Mouse (Mus musculus) layer of hippocampus, adult 9-10 months (tissue): Measurements from ENCODE around the gene Slc4a1ap.
"Not testable (repeated sequence)": the region's sequence is repeated elsewhere in the genome, so short reads cannot be mapped to it uniquely, and the experiment has no call there.

Experiments
- DNase-seq: peaks from one replicate; pipeline ENCODE4 v3.0.0; 2022; ENCODE audit warnings: low spot score

Slc4a1ap gene

DNA sequence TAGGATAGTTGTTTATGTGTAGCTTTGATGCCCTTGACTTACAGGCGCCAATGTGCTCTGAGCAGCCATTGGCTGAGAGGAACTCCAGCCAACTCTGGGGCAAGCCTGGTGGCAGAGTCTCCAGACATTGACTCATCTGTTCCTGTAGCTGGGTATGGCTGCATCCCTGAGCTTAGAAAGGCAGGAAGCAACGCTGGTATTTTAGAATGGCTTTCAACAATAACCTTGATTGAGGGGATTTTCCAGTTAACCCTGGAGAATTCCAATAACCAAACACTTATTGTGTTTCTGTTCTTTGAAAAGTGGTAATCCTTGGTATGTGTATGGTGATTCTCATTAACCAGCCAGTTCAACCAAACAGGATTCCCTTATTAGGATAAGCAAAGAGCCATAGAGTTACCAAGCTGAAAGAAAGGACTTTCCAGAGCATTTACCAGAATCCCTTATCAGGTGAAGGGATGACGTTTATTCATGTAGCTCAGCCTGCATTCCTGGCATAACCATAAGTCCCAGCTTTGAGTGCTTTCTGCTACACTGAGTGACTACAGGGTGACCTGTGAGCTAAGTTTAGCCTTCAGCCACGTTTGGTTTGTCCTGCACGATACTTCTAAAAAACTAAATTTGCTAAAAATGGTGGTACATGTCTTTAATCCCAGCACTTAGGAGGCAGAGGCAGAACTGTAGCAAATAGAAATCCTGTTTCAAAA lies 41.3 kb downstream of the Slc4a1ap start:
- DNase-seq: no peak

DNA sequence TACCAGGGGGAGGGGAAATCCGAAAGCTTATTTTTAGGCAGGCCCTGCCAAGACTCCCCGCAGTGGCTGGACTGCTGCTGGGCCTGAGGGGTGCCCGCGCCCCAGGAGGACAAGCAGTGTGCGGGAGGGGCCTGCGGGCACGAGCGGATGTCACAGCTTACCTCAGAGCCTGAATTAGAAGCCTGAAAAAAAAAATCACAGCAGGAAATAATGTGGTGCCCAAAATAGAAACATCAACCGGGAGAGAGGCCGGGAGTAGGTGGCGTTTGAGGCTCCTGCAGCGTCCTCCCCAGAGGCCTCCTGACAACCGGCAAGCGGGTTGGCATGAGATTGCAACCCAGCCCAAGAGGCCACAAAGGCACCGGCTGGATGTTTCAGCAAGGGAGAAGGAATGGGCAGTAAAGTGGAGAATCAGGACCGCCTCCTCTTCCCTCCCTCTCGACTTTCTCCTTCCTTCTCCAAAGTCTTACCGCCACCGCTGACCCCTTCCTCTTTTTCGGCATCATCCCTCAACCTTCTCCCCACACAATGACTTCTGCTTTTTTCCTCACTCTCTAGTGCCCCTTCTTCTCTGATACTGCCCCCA lies 44.3 kb downstream of the Slc4a1ap start:
- DNase-seq: no peak

DNA sequence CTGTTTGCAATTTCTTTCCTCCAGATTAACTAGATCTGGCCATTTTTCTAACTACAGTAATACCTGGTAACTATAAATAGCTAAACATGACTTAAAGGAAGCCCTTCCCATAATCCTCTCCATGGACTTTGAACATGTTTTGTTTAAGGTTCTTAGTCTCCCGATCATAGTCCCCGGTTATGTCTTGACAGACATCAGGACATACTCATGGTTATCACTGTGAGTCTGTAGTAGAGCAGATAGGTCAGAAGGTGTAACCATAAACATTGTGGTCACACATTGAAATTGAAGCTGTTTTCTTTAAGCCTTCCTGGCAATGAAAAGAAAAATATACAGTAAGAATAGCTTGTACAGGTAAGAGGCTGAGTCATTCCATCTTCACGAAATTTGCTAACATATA lies 46.9 kb downstream of the Slc4a1ap start:
- DNase-seq: no peak

DNA sequence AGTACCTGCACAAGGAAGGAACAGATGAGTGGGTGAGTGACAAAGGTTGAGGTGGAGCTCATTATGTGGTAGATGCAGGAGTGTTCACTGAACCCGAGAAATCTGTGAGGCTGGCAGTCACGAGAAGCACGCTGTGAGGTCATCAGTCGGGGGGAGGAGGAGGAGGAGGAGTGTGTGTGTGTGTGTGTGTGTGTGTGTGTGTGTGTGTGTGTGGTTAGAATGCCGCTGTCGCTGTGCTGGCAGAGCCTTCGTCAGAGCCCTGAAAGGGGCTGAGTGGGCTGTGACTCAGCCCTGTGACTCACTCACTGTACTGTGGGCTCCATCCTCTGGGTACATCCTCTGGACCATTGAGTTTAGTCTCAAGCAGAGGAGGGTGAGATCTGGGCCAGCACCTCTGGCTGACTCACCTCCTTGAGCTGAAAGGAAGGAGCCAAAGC lies 49.8 kb downstream of the Slc4a1ap start:
- DNase-seq: no peak

- DNase-seq: no peak
Measured at GRCm38 (mm10) chr5:31581263-31581662, 54.5 kb downstream of the Slc4a1ap start.

DNA sequence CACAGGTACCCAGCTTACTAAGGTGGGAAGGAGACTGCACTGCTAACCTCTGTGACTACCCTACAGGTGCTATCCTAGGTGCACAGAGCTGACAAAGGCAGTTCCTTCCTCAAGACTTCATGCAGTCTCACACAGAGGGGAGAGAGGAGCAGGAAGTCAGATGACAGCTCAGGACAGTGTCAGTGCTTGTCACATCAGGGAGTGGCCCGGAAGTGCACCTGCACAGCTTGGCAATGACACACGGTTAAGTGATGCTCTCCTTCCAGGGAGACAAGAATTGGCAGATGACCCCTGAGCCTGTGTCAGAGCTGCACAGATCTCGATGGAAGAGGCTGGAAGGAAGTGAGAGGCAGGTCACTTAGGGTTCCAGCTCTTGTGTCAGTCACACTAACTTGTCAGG lies 55.1 kb downstream of the Slc4a1ap start:
- DNase-seq: no peak

GRCm38 (mm10) chr5:31583261-31583660 lies 56.5 kb downstream of the Slc4a1ap start:
- no peak for DNase-seq

GRCm38 (mm10) chr5:31585526-31585925 lies 58.7 kb downstream of the Slc4a1ap start:
- no peak for DNase-seq

DNA sequence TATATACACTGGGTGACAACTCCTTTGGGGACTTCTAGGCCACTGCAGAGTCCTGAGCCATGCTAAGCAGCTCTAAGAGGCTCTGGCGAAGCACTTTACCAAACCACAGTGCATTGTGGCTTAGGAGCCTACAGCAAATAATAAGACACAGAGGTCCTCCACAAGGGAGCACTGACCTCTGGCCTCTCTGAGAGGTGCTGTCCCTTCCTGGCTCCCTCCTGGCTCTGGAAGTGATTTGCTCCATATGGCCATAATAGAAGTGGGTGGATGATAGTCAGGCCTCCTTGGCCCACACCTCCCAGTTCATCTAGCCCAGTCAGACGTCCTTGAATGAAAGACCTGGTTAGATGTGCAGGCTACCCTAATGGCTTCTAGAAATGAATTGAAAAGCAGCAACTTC lies 61.2 kb downstream of the Slc4a1ap start:
- DNase-seq: no peak

- not testable (repeated sequence) for DNase-seq
Measured at GRCm38 (mm10) chr5:31588672-31589071, 61.9 kb downstream of the Slc4a1ap start.

DNA sequence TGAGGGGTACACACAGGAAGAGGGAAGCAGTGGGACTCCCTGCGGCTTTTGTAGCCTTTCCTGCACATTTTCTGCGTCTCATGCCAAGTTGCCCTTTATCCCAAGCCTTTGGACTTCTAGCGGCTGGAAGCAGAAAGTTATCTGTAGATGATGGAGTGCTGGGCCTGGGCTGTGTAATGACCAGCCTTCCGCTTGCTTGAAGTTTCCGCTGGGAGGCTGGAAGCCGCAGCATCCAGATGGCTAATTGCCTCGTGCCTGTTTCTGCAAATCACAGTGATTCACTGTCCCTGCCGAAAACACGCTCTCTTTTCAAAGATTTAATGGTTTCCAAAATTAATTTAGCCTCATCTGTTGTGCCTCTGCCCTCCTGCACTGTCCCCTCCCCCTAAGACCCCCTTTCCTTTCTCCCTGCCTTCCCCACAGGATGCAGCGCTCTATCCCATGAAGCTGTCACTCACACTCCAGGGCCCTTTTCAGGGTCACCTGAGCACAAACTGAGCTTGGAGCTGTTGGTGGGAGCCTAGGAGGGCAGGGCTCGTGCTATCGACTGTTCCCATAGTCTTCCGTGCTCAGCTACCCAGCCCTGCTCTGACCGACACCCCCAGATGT lies 63.0 kb downstream of the Slc4a1ap start:
- DNase-seq: no peak

DNA sequence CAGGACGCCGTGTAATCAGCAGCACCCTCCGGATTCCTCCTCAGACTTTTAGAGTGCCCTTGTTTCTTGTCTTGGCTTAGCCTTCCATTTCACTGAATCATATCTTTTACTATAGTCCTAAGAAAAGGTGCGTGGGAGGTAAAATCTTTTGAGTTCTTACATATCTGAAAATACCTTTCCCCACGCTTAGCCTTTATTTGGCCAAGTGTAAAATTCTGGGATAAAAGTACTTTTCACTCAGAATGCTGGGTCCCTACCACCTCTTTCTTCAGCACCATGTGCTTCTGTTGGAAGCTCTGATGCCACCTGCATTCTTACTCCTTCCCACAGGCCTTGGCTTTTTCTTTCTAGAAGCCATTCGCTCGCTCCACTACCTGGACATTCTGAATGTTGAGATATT lies 64.3 kb downstream of the Slc4a1ap start:
- DNase-seq: no peak

- DNase-seq: no peak
Measured at GRCm38 (mm10) chr5:31595868-31596267, 69.1 kb downstream of the Slc4a1ap start.

- DNase-seq: no peak
Measured at GRCm38 (mm10) chr5:31596481-31597429, 70.0 kb downstream of the Slc4a1ap start, which contains the start of gene Mrpl33. Mrpl33 (plus strand) TSS chr5:31596935.

DNA sequence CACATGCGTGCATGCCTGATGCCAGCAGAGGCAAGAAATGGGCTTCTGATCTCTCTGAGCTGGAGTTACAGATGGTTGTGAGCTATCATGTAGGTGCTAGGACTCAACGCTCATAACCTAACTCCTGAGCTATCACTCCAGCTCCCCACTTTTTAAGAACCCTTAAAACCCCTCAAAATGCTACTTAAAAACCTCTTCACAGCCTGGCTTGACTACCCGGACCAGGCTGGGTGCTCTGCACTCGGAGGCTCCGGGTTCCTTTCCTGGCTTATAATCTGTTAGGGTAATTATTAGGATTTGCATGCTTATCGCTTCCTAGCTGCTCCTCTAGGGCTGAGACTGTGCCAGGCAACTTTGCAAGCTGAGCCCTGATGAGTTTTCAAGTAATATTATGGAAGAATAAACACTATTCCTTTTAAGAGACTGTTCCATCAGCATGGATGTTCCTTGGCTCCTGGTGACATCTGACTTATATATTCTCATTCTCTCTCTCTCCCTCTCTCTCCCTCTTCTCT lies 70.7 kb downstream of the Slc4a1ap start:
- no peak for DNase-seq

DNA sequence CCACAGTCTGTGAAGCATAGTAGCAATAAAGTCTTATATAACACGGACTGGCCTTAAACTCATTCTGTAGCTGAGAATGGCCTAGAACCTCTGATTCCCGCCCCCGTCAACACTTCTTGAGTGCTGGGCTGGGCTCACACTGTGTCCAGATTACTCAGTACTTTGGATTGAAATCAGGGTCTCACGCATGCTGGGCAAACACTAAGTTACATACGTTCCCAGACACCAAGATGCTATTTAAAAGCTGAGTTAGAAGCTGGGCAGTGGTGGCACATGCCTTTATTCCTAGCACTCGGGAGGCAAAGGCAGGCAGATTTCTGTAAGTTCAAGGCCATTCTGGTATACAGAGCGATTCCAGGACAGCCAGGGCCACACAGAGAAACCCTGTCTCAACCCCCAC lies 71.3 kb downstream of the Slc4a1ap start:
- no peak for DNase-seq

GRCm38 (mm10) chr5:31598579-31598978 lies 71.8 kb downstream of the Slc4a1ap start:
- DNase-seq: no peak

DNA sequence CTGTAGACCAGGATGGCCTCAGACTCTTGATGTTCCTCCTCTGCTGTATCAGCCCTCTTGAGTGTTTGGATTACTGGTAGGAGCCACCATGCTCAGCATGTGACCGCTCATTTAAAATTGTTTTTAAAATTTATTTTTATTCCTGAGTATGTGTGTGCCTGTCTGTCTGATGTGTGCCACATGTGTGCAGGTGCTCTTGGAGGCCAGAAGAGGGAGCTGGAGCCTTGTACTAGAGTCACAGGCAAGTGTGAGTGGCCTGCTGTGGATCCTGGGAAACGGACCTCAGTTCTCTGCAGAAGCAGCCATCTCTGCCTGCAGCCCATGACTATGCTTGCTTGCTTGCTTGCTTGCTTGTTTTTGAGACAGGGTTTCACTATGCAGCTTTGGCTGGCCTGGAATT lies 72.4 kb downstream of the Slc4a1ap start:
- no peak for DNase-seq

DNA sequence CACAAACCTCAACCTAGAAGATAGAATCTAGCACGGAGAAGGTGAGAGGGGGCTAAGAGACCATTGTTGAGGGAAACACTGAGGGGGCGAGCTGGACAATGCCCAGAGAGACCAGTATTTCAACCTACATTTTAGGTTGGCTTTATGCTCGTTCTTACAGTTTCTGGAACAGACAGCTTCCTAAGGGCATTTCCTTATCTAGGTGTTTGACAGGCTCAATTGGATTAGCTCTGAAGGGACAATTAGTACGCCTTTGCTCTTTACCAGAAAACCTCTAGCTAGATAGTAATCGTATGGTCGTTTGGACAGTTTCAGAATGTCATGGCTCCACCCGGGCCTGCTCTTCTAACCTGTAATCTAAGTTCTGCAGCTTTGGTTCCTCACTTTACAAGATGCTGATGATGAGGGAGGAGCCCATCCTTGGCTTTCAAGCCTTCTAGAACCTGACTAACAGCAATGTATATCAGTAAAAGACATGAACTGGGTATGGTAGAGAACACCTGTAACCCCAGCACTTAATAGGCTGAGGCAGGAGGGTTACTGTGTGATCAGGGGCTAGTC lies 74.4 kb downstream of the Slc4a1ap start:
- no peak for DNase-seq

DNA sequence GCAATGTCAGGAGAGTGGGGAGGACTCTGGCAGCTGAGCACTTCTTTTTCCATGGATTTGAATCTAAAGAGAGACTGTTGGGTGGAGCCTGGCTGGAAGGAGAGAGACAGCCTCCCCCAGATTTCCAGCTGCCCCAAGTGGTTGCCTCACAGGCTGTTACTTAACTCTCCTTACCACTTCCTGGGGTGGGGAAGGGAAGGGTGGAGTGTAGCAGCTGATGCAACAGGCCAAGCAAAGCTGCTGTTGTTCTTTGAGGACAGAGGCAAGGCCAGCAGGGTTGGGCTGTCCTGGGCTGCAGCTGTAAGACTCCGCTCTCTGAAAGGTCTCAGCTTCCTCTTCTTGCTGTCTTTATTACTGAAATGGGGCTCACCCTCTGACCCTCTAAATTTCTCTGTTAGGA lies 75.6 kb downstream of the Slc4a1ap start:
- no peak for DNase-seq

GRCm38 (mm10) chr5:31603766-31604165 lies 77.0 kb downstream of the Slc4a1ap start:
- DNase-seq: no peak

- DNase-seq: no peak
Measured at GRCm38 (mm10) chr5:31606151-31606550, 79.4 kb downstream of the Slc4a1ap start.
